ENCODE assay signal across 8 mouse cellular contexts in genomic region chr2:32689420-32689819, GRCm38 (mm10). TPM values are rescaled to one million over a fixed set of nuclear protein-coding genes. Genes with fewer than 3 reads are reported as not detected.
DNase-seq lines count a peak whose midpoint lies in the region; ATAC-seq and TF ChIP-seq lines count a peak whose summit lies in the region.

No protein-coding gene starts in this region.

- DNase-seq in kidney, adult 18-20 months: peak; percentile 91
- DNase-seq in c-Kit-positive CD71-positive TER-119-positive erythroid progenitor cells, embryonic 14.5 days (ENCODE audit: low spot score): peak; percentile 90
- DNase-seq in frontal cortex, adult 2 months (ENCODE audit: extremely low spot score in 1 of 2, low spot score in 1 of 2): peak; percentile 86 to 95
- DNase-seq in limb, embryonic 10.5 days (ENCODE audit: low spot score): peak; percentile 96
- DNase-seq in thymus, adult 18-20 months: peak; percentile 72

- no peak overlapping the region for H3K4me3 ChIP-seq in kidney, embryonic 15.5 days (replicated peaks)
- no peak overlapping the region for H3K4me3 ChIP-seq in intestine, embryonic 15.5 days (replicated peaks)
- no peak overlapping the region for H3K4me3 ChIP-seq in limb, embryonic 10.5 days
- no peak overlapping the region for H3K4me3 ChIP-seq in olfactory bulb, adult 2 months (ENCODE audit: insufficient read depth, low read depth, low read length)

- no peak for ATAC-seq in kidney, embryonic 15.5 days (replicated peaks; ENCODE audit: low FRiP score)
- peak; percentile 13; the same call in 1 of the 2 replicates for ATAC-seq in intestine, embryonic 15.5 days

- peaks cover 47% of the 10 kb centered on the region for H3K36me3 ChIP-seq in kidney, embryonic 15.5 days
- peaks cover 30% of the 10 kb centered on the region for H3K36me3 ChIP-seq in intestine, embryonic 15.5 days
- H3K36me3 ChIP-seq in limb, embryonic 10.5 days: peaks cover 59% of the 10 kb centered on the region

- H3K9ac ChIP-seq in kidney, embryonic 15.5 days: no peak overlapping the region
- no peak overlapping the region for H3K9ac ChIP-seq in intestine, embryonic 15.5 days

- no peaks in the 10 kb centered on the region for H3K9me3 ChIP-seq in kidney, embryonic 15.5 days (replicated peaks)
- no peaks in the 10 kb centered on the region for H3K9me3 ChIP-seq in intestine, embryonic 15.5 days
- H3K9me3 ChIP-seq in limb, embryonic 10.5 days (replicated peaks): no peaks in the 10 kb centered on the region

- no peaks in the 10 kb centered on the region for H3K27me3 ChIP-seq in kidney, embryonic 15.5 days
- H3K27me3 ChIP-seq in intestine, embryonic 15.5 days (replicated peaks): no peaks in the 10 kb centered on the region
- H3K27me3 ChIP-seq in limb, embryonic 10.5 days (ENCODE audit: low read depth, poor library complexity, severe bottlenecking): no peaks in the 10 kb centered on the region

- TF ChIP-seq POLR2A in olfactory bulb, adult 2 months (IDR thresholded peaks at IDR 0.05; ENCODE audit: insufficient read depth, low read depth, low read length): no peak

- H3K4me1 ChIP-seq in kidney, embryonic 15.5 days: peaks cover 30% of the 10 kb centered on the region
- H3K4me1 ChIP-seq in intestine, embryonic 15.5 days (replicated peaks): peaks cover 28% of the 10 kb centered on the region
- peaks cover 31% of the 10 kb centered on the region for H3K4me1 ChIP-seq in limb, embryonic 10.5 days
- peaks cover 12% of the 10 kb centered on the region for H3K4me1 ChIP-seq in olfactory bulb, adult 2 months (ENCODE audit: control insufficient read depth, insufficient read depth, low read length)

- no peak overlapping the region for H3K27ac ChIP-seq in kidney, embryonic 15.5 days
- H3K27ac ChIP-seq in intestine, embryonic 15.5 days: no peak overlapping the region
- 0 out of 2 replicates have a peak overlapping the region, but pooled peaks have one; percentile 0 for H3K27ac ChIP-seq in limb, embryonic 10.5 days
- no peak overlapping the region for H3K27ac ChIP-seq in olfactory bulb, adult 2 months (ENCODE audit: insufficient read depth, low read depth, low read length)

- H3K4me2 ChIP-seq in kidney, embryonic 15.5 days: no peak overlapping the region
- H3K4me2 ChIP-seq in intestine, embryonic 15.5 days (replicated peaks): no peak overlapping the region

- peak; percentile 97 for TF ChIP-seq CTCF in olfactory bulb, adult 2 months (IDR thresholded peaks at IDR 0.05; ENCODE audit: insufficient read depth, low read depth, low read length)

- WGBS in kidney, embryonic 15.5 days: 24% methylated on average over 5 of the region's 5 CpGs
- 29% methylated on average over 5 of the region's 5 CpGs for WGBS in intestine, embryonic 15.5 days
- WGBS in limb, embryonic 10.5 days: 20% methylated on average over 5 of the region's 5 CpGs
- 18% methylated on average over 5 of the region's 5 CpGs for WGBS in olfactory bulb, adult 2 months

RNA-seq across cellular contexts. Expression of gene Fpgs, which starts 14.5 kb away (rescaled TPM):
- polyA plus RNA-seq in kidney, embryonic 15.5 days (2015; fragmentation: Nextera tagmentation; extraction: Ambion mirVana): 33.7 and 40.3 TPM in 2 replicates
- 16.8 and 24.8 TPM in 2 replicates for polyA plus RNA-seq in frontal cortex, adult 2 months (2012; rRNA removed)
- polyA plus RNA-seq in intestine, embryonic 15.5 days (2015; fragmentation: Nextera tagmentation; extraction: Ambion mirVana): 30.1 and 35.5 TPM in 2 replicates
- 31.6 and 35.4 TPM in 2 replicates for polyA plus RNA-seq in limb, embryonic 10.5 days (2016; fragmentation: Nextera tagmentation; extraction: Ambion mirVana)
- polyA plus RNA-seq in olfactory bulb, adult 2 months (2012; ENCODE audit: insufficient read depth, insufficient read length, low replicate concordance, missing spikeins): not detected in 2 replicates

RNA-seq across cellular contexts. Expression of gene Cdk9, which starts 23.5 kb away (rescaled TPM):
- polyA plus RNA-seq in kidney, embryonic 15.5 days (2015; fragmentation: Nextera tagmentation; extraction: Ambion mirVana): 108 and 118 TPM in 2 replicates
- polyA plus RNA-seq in frontal cortex, adult 2 months (2012; rRNA removed): 250 and 268 TPM in 2 replicates
- 95.7 and 99.6 TPM in 2 replicates for polyA plus RNA-seq in intestine, embryonic 15.5 days (2015; fragmentation: Nextera tagmentation; extraction: Ambion mirVana)
- polyA plus RNA-seq in limb, embryonic 10.5 days (2016; fragmentation: Nextera tagmentation; extraction: Ambion mirVana): 156 and 160 TPM in 2 replicates
- polyA plus RNA-seq in olfactory bulb, adult 2 months (2012; ENCODE audit: insufficient read depth, insufficient read length, low replicate concordance, missing spikeins): 509 TPM in 1 of 2 replicates, not detected in the other

RNA-seq across cellular contexts. Expression of gene Sh2d3c, which starts 31.4 kb away (rescaled TPM):
- polyA plus RNA-seq in kidney, embryonic 15.5 days (2015; fragmentation: Nextera tagmentation; extraction: Ambion mirVana): 32.5 and 37.2 TPM in 2 replicates
- polyA plus RNA-seq in frontal cortex, adult 2 months (2012; rRNA removed): 28.1 and 28.6 TPM in 2 replicates
- polyA plus RNA-seq in intestine, embryonic 15.5 days (2015; fragmentation: Nextera tagmentation; extraction: Ambion mirVana): 27.8 and 28.6 TPM in 2 replicates
- polyA plus RNA-seq in limb, embryonic 10.5 days (2016; fragmentation: Nextera tagmentation; extraction: Ambion mirVana): 16.2 and 20.9 TPM in 2 replicates
- polyA plus RNA-seq in olfactory bulb, adult 2 months (2012; ENCODE audit: insufficient read depth, insufficient read length, low replicate concordance, missing spikeins): not detected in 2 replicates

RNA-seq across cellular contexts. Expression of gene Eng, which starts 43.0 kb away (rescaled TPM):
- 71.9 and 82.1 TPM in 2 replicates for polyA plus RNA-seq in kidney, embryonic 15.5 days (2015; fragmentation: Nextera tagmentation; extraction: Ambion mirVana)
- 34.7 and 37.7 TPM in 2 replicates for polyA plus RNA-seq in frontal cortex, adult 2 months (2012; rRNA removed)
- polyA plus RNA-seq in intestine, embryonic 15.5 days (2015; fragmentation: Nextera tagmentation; extraction: Ambion mirVana): 62.6 and 63.2 TPM in 2 replicates
- polyA plus RNA-seq in limb, embryonic 10.5 days (2016; fragmentation: Nextera tagmentation; extraction: Ambion mirVana): 27.9 and 28.5 TPM in 2 replicates
- not detected in 2 replicates for polyA plus RNA-seq in olfactory bulb, adult 2 months (2012; ENCODE audit: insufficient read depth, insufficient read length, low replicate concordance, missing spikeins)

RNA-seq across cellular contexts. Expression of gene 6330409D20Rik, which starts 51.4 kb away (rescaled TPM):
- polyA plus RNA-seq in kidney, embryonic 15.5 days (2015; fragmentation: Nextera tagmentation; extraction: Ambion mirVana): 0.18 TPM in 1 of 2 replicates, not detected in the other
- polyA plus RNA-seq in frontal cortex, adult 2 months (2012; rRNA removed): 3.2 and 3.5 TPM in 2 replicates
- polyA plus RNA-seq in intestine, embryonic 15.5 days (2015; fragmentation: Nextera tagmentation; extraction: Ambion mirVana): 0.13 and 0.34 TPM in 2 replicates
- 0.14 TPM in 1 of 2 replicates, not detected in the other for polyA plus RNA-seq in limb, embryonic 10.5 days (2016; fragmentation: Nextera tagmentation; extraction: Ambion mirVana)
- not detected in 2 replicates for polyA plus RNA-seq in olfactory bulb, adult 2 months (2012; ENCODE audit: insufficient read depth, insufficient read length, low replicate concordance, missing spikeins)

Comparison
In these comparisons a context has a peak if more than half of its experiments do, and no peak if none do; other contexts are left out.
1. RNA of gene Fpgs, which starts 14.5 kb away (polyA plus RNA-seq): 33.7 to 40.3 TPM in kidney, embryonic 15.5 days, 31.6 to 35.4 TPM in limb, embryonic 10.5 days, 30.1 to 35.5 TPM in intestine, embryonic 15.5 days and 16.8 to 24.8 TPM in frontal cortex, adult 2 months; not detected in olfactory bulb, adult 2 months; every median in the first group is over 10 times any median in the second.
2. Peak in every context shown above with its lines, with median percentiles within 50 percentile points of each other: DNase-seq.